Mouse (Mus musculus) kidney, adult 18-20 months (tissue): ENCODE data around the gene Lcorl.

Experiments
- DNase-seq: peaks from one replicate; pipeline ENCODE4 v3.0.0; 2021

The Lcorl gene

DNA sequence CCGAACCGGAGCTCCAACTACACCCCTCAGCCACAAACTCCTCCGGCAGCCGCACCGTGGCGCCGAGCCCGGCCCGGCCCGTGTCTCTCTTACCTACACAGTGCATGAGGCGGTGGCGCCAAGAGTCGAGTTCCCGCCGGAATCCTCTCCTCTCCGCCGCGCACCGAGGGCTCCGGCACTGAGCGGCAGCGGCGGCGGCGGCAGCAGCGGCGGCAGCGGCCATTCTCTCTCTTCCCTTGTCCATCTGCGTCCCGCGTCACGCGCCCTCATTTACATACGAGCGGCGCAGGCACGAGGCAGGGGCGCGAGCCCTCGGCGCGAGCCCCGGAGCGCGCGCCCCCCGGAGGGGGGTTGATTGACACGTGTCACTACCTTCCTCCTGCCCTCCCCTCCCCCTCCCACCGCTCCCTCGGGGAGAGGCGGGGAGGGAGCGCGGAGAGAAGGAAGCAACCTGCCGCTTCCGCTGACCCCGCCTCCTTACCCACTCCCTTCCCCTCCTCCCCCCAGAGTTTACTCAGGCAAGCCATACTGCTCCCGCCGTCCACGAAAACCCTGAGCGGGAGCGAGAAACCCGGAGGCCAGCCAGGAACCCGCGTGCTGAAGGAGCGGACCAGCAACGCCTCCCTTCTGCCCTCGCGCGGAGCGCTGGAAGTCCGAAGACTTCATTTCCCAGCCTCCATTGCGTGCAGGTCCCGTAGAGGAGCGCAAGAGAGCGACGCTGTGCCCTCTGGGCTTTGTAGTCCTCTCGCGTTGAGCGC, at the start of gene Lcorl:
Lcorl (minus strand) TSS at position 362 of the 758 bp plus-strand sequence.
- DNase-seq: peak; percentile 94

DNA sequence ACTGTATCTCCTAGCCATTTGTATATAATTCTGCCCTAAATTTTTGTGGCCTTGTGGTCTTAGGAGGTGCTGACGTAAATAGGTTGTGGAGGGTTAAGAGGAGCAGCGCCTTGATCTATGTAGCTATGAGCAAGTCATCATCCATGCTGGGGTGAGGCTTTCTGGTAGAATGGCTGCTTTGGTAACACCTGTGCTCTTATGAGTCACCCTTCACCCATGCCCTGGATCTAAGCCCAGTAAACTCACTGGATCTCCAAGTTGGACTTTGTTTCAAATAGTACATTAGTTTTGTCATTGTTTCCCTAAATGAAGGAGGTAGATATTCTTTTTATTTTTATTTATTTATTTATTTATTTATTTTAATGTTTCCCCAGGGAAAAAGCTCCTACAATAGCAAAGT, 47.3 kb upstream of the Lcorl start:
- no peak for DNase-seq

DNA sequence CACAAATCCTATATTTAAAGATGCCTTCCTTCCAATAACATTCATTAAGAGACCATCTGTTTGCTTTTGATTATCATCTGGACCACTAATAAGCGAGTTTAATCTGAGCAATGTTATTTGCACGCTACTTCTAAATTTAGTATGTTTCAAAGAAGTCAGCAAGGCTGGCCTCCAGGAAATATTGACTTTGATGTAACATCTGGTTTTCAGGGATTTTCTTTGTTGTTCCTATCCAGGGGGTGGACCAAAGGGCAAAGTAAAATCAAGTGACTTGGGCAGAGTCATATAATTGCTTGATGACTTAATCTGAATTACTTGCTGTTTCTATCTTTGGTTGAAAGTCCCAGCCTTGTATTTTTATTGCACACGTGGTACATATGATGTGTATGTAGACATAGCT, 45.8 kb upstream of the Lcorl start:
- DNase-seq: no peak

DNA sequence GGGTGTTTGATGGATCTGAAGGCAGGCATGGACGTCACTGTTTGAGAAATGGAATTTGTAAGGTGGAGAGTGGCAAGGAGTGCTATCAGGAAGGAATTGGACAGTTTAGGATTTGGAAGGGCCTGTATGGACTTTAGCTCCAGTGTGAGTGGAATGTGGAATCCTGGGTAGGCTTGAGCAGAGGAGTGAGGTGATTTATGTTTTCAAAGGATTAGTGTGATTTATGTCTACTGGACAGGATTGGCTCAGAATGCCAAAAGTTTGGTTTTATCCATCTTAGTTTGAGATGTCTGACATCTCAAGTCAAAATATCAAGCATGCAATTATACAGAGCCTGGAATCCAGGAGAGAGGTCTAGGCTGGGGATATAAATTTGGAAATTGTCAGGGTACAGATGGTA, 37.9 kb upstream of the Lcorl start:
- DNase-seq: no peak

DNA sequence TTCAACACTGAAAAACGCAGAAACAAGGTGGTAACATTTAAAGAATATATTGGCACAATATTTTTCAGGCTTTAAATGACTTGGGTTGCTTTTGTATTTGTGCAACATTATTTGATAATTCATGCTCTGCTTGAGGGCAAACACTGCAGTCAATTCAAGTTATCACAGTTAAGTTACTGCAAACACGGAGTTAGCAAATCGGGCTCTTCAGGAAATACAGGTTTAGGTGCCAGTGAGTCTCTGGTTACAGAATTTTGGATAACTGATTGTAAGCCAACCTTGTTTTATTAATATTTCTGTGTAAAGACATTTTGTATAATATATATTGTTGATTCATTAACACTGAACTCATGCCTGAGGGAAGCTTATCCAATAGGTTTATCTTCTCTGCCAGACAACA, 36.3 kb upstream of the Lcorl start:
- DNase-seq: no peak

DNA sequence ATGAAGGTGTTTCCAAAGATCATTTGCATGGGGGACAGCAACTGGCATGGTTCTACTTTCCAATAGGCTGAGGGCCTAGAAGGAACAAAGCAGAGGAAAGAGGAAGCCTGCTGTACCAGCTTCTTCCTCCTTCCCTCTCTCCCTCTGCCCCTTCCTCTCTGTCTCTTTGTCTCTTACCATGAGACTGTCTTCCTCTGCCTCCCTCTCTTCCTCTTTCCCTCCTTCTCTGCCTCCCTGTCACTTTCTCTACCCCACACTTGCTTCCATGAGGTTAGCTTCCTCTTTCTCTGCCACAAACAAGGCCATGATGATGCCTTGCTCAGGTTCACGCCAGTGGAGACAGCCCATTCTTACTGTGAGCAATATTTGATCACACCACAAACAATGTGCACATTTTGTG, 18.9 kb upstream of the Lcorl start:
- DNase-seq: no peak

DNA sequence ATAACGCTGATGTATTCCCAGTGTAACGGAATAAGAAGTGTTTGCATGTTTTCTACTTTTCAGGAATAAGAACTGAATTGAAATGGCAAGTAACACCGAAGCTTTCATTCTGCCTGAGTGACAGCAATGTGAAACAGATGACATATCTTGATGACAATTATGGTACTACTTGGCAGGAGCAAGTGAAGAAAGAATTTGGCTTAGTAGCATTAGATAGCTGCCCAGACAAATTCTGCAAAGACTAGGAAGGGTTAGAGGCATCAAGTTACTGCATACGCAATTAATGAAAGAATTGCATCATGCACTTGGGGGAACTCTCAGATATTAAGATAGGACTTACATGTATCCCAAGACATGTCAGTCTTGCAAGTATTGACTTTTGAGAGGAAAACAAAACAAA, 18.1 kb upstream of the Lcorl start:
- no peak for DNase-seq

DNA sequence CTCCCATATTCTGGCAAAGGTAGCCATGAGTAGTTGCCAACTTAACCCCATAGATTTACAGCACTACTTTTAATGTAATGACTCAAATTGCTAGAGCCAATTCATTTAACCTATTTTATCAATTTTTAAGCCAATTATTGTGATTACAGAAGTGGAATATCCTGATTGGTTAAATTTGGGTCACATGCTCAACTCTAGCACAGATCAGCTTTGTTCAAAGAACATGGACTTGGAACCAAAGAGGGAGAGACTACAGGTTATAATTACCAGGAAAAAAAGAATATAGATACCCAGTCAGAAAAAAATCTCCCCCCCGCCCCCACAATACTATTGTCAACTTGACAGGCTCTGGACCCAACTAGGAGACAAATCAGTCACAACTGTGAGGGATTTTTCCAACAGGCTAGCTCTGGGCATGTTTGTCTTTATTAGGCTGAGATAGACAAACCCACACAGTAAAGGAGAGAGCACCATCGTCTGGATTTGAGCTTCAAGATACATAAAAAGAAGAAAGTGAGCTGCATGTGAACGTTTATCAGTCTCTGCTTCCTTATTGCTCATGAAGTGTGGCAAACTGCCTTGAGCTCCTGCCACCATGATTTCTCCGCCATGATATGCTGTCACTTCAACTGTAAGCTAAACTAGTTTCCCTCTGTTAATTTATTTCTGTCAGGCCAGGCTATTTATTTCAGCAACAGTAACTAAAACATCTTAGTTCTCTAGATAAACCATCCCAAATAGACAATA, 17.0 kb upstream of the Lcorl start:
- no peak for DNase-seq

DNA sequence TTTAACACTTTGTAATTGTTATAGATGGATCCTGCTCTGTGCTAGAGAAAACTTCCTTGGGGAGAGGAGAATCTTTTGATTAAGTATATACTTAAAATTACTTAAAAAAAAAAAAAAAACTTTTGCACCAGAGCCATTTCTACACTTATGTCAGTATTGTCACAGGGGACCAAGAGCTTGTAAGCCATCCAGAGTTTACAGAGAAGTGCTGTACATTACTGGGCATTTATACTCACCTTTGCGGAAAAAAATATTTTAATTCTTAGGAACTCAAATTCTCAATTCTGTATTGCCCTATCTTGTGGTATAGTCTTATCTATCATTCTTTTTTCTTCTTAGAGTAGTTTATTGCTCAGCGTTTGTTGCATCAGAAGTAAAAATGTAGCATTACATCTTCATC, 953 bp upstream of the Lcorl start:
- DNase-seq: no peak

DNA sequence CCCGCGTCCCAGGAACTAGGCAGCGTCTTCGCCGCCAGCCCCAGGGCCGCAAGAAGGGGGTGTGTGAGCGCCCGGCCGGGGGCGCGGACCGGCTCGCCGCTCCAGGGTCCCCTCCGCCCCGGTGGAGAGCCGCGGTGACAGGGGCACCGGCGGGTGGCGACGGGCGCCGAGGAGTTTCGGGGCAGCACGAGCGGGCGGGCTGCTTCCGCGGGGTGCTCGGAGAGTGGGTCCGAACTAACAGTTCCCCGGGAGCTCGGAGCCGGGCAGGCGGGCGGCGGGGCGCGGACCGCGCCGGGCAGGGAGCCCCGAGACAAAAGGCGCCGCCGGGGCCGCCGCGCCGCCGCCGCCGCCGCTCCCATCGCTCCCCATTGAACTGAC, 550 bp downstream of the Lcorl start:
- DNase-seq: no peak

DNA sequence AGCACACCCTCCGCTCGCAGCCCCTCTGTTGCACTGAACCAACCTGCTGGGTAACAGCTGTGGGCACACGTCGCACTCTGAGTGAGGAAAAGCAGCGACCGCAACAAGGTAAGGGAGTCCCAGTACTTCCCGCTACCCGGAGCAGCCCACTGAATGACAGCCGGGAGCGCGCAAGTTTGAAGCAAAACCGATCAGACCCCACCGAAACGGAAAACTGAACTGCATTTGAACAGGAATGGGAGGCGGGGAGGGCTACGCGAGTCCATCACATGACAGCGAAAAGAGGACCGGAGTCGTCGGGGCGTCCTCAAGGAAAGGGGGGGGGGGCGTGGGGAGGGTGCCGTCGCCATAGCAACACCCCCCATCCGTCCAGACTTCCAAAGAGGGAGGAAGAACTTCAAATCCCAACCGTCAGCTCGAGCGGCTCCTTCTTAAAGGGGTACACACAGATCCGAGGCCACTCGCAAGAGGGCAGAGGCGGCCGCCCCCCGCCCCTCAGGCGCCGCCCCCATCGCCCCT, 1.1 kb downstream of the Lcorl start:
- DNase-seq: peak; percentile 54

DNA sequence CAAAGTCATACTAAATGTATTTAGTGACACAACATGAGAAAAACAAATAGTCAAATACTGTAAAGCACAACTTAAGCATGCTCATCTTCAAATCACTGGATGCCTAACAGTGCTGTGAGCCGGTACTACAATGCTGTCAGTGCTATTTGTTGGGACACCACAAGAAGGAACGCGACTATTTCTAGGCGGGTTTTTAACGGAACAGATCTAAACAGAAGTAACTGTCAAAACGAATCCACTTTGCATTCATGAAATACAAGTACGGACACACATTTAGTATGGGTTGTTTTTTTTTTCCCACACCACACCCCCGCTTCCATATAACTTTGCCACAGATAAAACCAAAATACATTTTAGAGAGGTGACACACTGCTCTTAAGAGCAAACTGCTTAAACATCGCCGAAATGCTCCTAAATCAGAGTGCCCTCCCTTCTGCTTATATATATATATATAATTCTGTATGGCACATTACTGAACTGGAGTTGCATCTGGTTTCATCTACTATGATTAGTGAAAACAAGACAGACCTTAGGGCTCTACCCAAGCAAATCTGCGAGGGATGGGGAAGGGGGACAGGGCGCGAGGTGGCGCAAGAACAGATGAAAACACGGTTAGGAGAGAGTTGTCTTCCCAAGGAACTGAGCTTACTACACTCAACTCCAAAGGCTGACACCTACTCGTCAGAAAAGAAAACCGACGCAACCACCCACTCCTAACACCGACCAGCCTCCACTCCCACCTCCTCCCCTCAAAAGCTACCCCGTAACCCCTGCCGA, 1.7 kb downstream of the Lcorl start:
- DNase-seq: peak; percentile 65

DNA sequence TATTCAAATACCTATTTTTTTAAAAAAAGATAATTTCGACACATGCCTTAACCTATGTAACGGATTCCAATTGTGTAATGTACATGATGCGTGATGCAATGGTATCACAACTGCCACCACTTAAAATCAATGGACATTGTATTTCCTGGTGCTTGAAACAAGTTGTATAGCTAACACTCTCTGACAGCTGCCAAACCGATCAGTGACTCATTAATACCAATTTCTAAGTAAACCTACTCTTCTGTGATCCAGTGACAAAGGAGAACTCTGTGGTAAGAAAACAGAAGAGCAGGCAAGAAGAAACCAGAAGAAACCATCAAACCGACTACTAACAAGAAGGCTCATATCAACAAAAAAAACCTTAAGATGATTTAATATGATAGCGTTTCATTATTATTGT, 12.7 kb downstream of the Lcorl start:
- DNase-seq: no peak

DNA sequence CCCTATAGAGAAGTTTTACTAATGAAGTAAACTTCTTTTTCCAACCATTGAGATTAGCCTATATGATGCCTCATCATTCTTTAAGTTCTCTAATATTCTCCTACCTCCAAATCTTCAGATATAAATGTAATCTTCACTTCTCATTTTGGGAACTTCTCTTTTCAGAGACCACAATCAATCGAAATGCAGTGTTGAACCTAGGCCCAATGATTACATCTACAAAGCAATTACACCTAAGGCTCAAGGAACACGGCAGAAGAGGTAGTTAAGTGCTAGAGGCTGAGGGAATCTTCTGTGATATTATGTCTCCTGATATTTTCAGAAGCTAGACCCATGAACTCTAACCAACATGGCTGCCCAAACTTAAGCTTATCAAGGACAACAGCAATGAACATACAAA, 22.3 kb downstream of the Lcorl start:
- no peak for DNase-seq

DNA sequence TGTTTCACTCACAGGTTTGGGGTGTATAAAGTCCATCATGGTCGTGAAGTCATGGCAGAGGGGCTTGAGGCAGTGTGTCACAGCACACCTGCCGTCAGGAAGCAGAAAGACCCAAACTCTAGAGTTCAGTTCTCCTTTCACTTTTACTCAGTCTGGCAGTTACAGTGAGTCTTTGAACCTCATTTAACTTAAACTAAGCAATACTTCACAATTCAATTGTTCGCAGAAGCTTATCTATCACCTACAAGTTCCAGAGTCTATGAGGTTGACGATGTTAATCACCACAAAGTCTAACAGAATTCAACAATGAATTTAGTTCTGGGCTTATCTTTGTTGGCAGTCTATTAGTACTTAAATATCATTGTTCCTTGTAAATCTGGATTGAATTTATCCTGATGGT, 45.9 kb downstream of the Lcorl start:
- DNase-seq: no peak

DNA sequence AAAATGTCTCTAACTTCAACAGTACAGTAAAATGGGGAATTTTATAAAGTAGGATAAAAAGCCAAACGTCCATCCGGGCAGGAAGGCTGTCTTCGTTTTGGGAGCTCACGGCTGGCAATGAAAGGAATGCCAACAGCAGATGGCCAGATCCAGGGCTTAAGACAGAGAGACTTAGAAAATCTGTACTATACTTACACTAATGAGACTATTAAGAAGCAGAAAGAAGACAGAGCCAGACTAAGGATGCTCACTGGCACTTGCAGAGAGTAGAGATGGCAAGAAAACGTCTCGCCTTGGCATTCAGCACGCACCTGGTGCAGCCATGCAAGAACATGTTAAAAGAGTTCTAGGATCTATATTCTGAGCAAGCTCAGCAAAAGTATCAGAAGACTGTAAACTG, 65.6 kb downstream of the Lcorl start:
- DNase-seq: no peak

DNA sequence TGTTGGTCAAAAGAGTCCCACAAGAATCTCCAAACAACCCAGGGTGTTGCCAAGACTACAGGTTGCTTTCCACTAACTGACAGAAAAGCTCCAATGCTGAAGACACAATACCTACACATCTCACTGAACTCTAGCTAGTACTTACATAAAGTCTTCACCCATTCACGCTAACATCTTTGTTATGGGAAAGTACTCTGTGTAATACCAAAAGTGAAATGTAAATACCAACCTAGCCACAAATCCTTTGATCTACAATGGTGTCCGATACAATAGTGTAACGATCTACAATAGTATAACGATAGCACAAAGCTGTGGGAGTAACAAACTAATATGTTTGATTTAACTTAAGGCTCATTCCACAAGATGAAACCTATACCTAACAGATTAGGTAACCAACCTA, 67.2 kb downstream of the Lcorl start:
- DNase-seq: no peak

DNA sequence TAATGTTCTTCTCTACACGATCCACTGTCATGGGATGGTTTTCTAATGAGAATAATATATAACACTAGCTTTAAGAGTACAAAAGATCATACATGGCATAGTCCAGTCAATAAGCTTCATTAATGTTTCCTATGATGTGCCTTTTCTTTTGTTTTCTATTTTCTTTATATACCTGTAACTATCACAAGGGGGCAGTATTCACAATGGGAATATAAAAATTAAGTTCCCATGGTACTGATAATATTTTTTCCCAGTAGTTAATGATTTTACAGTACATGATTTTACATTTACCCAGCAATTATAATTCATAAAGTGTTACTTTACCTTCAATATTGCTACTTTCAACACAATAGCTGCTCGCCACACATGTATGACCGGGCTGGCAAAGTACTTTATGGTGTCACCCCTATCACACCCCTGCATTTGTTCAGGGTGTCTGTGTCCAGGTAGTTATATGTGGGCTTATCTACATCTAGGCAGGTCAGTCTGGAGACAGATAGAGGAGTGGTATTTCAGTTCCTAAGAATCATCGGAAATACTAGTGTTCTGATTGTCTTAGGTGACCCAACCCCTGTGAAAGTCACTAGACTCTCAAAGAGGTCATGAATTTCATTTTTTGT, 99.8 kb downstream of the Lcorl start:
- no peak for DNase-seq

DNA sequence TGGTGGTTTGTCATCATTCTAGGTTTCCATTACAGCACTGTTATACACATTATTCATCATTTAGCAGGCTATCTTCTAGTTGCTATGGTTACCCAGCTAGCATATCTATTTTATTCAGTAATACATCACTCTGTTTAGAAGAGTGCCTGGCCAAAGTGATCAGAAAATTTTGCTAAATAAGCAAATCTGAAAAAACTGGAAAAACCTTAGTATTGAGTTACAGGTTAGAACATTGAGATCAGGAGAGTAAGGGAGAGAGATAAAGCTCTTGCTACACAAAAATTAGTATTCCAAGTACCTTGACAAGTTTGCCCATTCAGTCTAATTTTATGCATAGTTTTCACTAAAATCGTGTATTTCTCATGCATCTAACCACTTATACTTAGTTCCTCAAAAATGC, 119.5 kb downstream of the Lcorl start:
- DNase-seq: no peak

DNA sequence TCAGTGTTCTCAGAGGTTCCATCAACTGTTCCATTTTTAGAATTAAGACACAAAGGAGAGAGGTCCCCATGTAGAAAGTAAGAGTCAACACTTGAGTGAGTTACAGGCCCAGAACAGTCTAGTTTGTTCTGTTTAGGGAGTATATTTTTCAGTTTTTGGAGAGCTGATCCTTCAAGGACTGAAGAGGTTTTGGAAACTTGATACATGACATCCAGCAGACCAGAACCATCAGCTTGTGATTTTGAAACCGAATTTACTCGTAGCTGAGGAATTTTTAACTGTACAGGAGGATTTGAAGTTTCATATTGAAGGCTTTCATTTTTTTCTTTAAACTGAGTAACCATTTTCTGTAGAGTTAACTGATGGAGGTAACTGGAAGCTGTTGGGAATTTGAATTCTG, 123.7 kb downstream of the Lcorl start:
- DNase-seq: no peak

DNA sequence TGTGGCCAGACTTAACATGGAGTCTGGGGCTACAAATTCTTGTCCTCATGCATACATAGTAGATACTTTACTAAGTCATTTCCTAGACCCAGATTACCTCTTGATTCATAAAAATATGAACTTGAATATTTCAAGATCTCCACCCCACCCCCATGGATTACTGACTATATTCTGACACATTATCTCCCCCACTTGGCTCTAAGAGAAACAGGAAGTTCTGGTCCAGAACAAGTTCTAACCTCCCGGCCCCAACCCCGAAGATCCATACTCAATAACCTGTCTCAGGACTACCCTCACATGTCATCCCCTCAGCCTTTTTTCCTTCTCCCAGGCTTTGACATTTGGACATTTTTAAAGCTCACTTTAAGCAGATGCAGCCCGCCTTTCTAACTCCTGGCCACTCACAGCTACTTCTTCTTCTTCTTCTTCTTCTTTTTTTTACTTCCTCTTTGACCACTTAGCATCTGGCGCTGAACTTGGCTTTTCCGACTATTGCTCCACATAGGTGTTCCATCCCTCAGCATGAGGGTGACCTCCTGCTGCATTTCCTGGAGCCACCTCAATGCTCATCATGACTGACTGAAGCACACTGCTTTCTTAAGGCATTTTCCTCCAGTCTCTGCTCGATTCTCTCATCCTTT, 138.4 kb downstream of the Lcorl start:
- no peak for DNase-seq

DNA sequence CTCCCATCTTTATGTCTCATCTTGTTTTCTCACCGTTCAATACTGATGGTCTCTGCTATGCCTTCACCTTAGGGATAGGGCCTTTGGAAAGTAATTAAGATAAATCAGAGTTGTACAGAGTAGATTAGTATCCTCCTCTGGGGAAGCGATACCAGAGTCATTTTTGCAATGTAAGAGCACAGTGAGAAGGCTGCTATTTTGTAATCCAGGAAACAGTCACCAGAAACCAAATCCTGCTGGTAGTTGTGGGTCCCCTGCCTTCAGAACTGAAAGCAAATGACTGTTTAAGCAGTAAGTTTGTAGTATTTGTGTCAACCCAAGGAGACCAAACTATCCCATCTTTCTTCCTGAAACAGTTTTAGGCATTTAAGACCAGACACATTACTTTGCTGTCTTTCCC, 147.8 kb downstream of the Lcorl start:
- no peak for DNase-seq

DNA sequence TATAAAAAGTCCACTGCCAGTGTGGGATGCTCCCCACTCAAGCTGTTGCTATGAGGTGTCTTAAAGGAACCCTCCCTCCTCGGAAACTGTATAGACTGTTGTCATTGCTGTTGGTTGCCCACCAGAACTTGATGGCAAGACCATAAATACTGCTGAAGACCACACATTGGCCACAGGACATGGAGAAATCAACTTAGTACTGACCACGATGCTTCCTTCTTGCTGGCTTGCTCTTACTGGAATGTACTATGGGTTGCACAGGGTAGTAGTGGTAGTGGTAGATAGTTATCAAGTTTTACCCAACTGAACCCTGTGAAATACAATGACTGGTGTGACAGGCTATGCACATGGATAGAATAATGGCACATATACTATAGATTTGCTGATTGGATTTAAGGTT, 150.6 kb downstream of the Lcorl start:
- DNase-seq: no peak
